Mouse (Mus musculus): ENCODE results near the gene Npr1. TPM values are rescaled to one million over a fixed set of nuclear protein-coding genes. Genes with fewer than 3 reads are reported as not detected.

The Npr1 gene
- total RNA-seq, 2 experiments from 2014 or later, result not detected

- ATAC-seq (replicated peaks; ENCODE audit: low FRiP score, poor library complexity, severe bottlenecking), result no peak
These were observed 64.7 kb downstream of the Npr1 start for GRCm38 (mm10) chr3:90400993-90401392.

Other genes starting within 250 kb of the Npr1 start
- 23.8 and 26.5 TPM in 2 replicates for gene Jtb, start 234.3 kb downstream of the Npr1 start, total RNA-seq (2015; ENCODE audit: low replicate concordance)
- gene Jtb, start 234.3 kb downstream of the Npr1 start, total RNA-seq (2017; ENCODE audit: low replicate concordance), result 7.3 and 8.9 TPM in 2 replicates
- not detected in 2 replicates for gene Creb3l4, start 222.4 kb downstream of the Npr1 start, total RNA-seq (2015; ENCODE audit: low replicate concordance)
- not detected in 2 replicates for gene Creb3l4, start 222.4 kb downstream of the Npr1 start, total RNA-seq (2017; ENCODE audit: low replicate concordance)
- gene Slc39a1, start 217.7 kb downstream of the Npr1 start, total RNA-seq (2015; ENCODE audit: low replicate concordance), result 2.5 and 10.6 TPM in 2 replicates
- gene Slc39a1, start 217.7 kb downstream of the Npr1 start, total RNA-seq (2017; ENCODE audit: low replicate concordance), result 8.7 and 9.5 TPM in 2 replicates
- gene Crtc2, start 211.7 kb downstream of the Npr1 start, total RNA-seq (2015; ENCODE audit: low replicate concordance), result 14.2 and 17.5 TPM in 2 replicates
- gene Crtc2, start 211.7 kb downstream of the Npr1 start, total RNA-seq (2017; ENCODE audit: low replicate concordance), result 2.4 and 4.4 TPM in 2 replicates
- gene Dennd4b, start 200.7 kb downstream of the Npr1 start, total RNA-seq (2015; ENCODE audit: low replicate concordance), result 2.9 and 18.4 TPM in 2 replicates
- gene Dennd4b, start 200.7 kb downstream of the Npr1 start, total RNA-seq (2017; ENCODE audit: low replicate concordance), result 4.5 and 6.1 TPM in 2 replicates
- 51.0 and 65.5 TPM in 2 replicates for gene Gatad2b, start 172.7 kb downstream of the Npr1 start, total RNA-seq (2015; ENCODE audit: low replicate concordance)
- gene Gatad2b, start 172.7 kb downstream of the Npr1 start, total RNA-seq (2017; ENCODE audit: low replicate concordance), result 41.8 and 47.2 TPM in 2 replicates
- gene Slc27a3, start 75.9 kb downstream of the Npr1 start, total RNA-seq (2015; ENCODE audit: low replicate concordance), result not detected in 2 replicates
- 0.68 TPM in 1 of 2 replicates, not detected in the other for gene Slc27a3, start 75.9 kb downstream of the Npr1 start, total RNA-seq (2017; ENCODE audit: low replicate concordance)
- 6.0 and 6.9 TPM in 2 replicates for gene Ints3, start 32.2 kb downstream of the Npr1 start, total RNA-seq (2015; ENCODE audit: low replicate concordance)
- 5.1 and 10.5 TPM in 2 replicates for gene Ints3, start 32.2 kb downstream of the Npr1 start, total RNA-seq (2017; ENCODE audit: low replicate concordance)
- gene Ilf2, start 10.3 kb upstream of the Npr1 start, total RNA-seq (2015; ENCODE audit: low replicate concordance), result 25.9 and 29.9 TPM in 2 replicates
- 37.6 and 44.0 TPM in 2 replicates for gene Ilf2, start 10.3 kb upstream of the Npr1 start, total RNA-seq (2017; ENCODE audit: low replicate concordance)
- gene Snapin, start 25.2 kb upstream of the Npr1 start, total RNA-seq (2015; ENCODE audit: low replicate concordance), result 6.3 and 11.5 TPM in 2 replicates
- 10.7 and 13.4 TPM in 2 replicates for gene Snapin, start 25.2 kb upstream of the Npr1 start, total RNA-seq (2017; ENCODE audit: low replicate concordance)
- gene Chtop, start 43.6 kb upstream of the Npr1 start, total RNA-seq (2015; ENCODE audit: low replicate concordance), result 33.0 and 49.1 TPM in 2 replicates
- gene Chtop, start 43.6 kb upstream of the Npr1 start, total RNA-seq (2017; ENCODE audit: low replicate concordance), result 37.8 and 45.3 TPM in 2 replicates
- 41.3 and 51.2 TPM in 2 replicates for gene S100a1, start 48.5 kb upstream of the Npr1 start, total RNA-seq (2015; ENCODE audit: low replicate concordance)
- 15.3 and 28.6 TPM in 2 replicates for gene S100a1, start 48.5 kb upstream of the Npr1 start, total RNA-seq (2017; ENCODE audit: low replicate concordance)
- gene S100a13, start 48.6 kb upstream of the Npr1 start, total RNA-seq (2015; ENCODE audit: low replicate concordance), result 1.9 and 18.0 TPM in 2 replicates
- gene S100a13, start 48.6 kb upstream of the Npr1 start, total RNA-seq (2017; ENCODE audit: low replicate concordance), result 22.4 and 31.6 TPM in 2 replicates
- not detected in 2 replicates for gene S100a14, start 61.0 kb upstream of the Npr1 start, total RNA-seq (2015; ENCODE audit: low replicate concordance)
- not detected in 2 replicates for gene S100a14, start 61.0 kb upstream of the Npr1 start, total RNA-seq (2017; ENCODE audit: low replicate concordance)
- not detected in 2 replicates for gene S100a16, start 71.4 kb upstream of the Npr1 start, total RNA-seq (2015; ENCODE audit: low replicate concordance)
- gene S100a16, start 71.4 kb upstream of the Npr1 start, total RNA-seq (2017; ENCODE audit: low replicate concordance), result not detected in 2 replicates
- gene S100a3, start 94.7 kb upstream of the Npr1 start, total RNA-seq (2015; ENCODE audit: low replicate concordance), result 2.5 TPM in 1 of 2 replicates, not detected in the other
- not detected in 2 replicates for gene S100a3, start 94.7 kb upstream of the Npr1 start, total RNA-seq (2017; ENCODE audit: low replicate concordance)
- gene S100a2, start 124.4 kb upstream of the Npr1 start, total RNA-seq (2015; ENCODE audit: low replicate concordance), result not detected in 2 replicates
- gene S100a2, start 124.4 kb upstream of the Npr1 start, total RNA-seq (2017; ENCODE audit: low replicate concordance), result not detected in 2 replicates
- gene Gm42674, start 136.0 kb upstream of the Npr1 start, total RNA-seq (2015; ENCODE audit: low replicate concordance), result not detected in 2 replicates
- not detected in 2 replicates for gene Gm42674, start 136.0 kb upstream of the Npr1 start, total RNA-seq (2017; ENCODE audit: low replicate concordance)
- gene S100a4, start 137.9 kb upstream of the Npr1 start, total RNA-seq (2015; ENCODE audit: low replicate concordance), result 64.0 and 136 TPM in 2 replicates
- gene S100a4, start 137.9 kb upstream of the Npr1 start, total RNA-seq (2017; ENCODE audit: low replicate concordance), result 89.5 and 104 TPM in 2 replicates
- not detected in 2 replicates for gene S100a5, start 142.7 kb upstream of the Npr1 start, total RNA-seq (2015; ENCODE audit: low replicate concordance)
- gene S100a5, start 142.7 kb upstream of the Npr1 start, total RNA-seq (2017; ENCODE audit: low replicate concordance), result not detected in 2 replicates
- 246 and 247 TPM in 2 replicates for gene S100a6, start 147.0 kb upstream of the Npr1 start, total RNA-seq (2015; ENCODE audit: low replicate concordance)
- gene S100a6, start 147.0 kb upstream of the Npr1 start, total RNA-seq (2017; ENCODE audit: low replicate concordance), result 99.2 and 118 TPM in 2 replicates
- not detected in 2 replicates for gene S100a7a, start 188.2 kb upstream of the Npr1 start, total RNA-seq (2015; ENCODE audit: low replicate concordance)
- gene S100a7a, start 188.2 kb upstream of the Npr1 start, total RNA-seq (2017; ENCODE audit: low replicate concordance), result not detected in 2 replicates
- gene S100a8, start 203.1 kb upstream of the Npr1 start, total RNA-seq (2015; ENCODE audit: low replicate concordance), result 9,516 and 10,353 TPM in 2 replicates
- 5,136 and 5,692 TPM in 2 replicates for gene S100a8, start 203.1 kb upstream of the Npr1 start, total RNA-seq (2017; ENCODE audit: low replicate concordance)
- 13,871 and 15,956 TPM in 2 replicates for gene S100a9, start 229.9 kb upstream of the Npr1 start, total RNA-seq (2015; ENCODE audit: low replicate concordance)
- 4,543 and 6,947 TPM in 2 replicates for gene S100a9, start 229.9 kb upstream of the Npr1 start, total RNA-seq (2017; ENCODE audit: low replicate concordance)

All from erythroblast, adult 5-6 weeks (primary cell).